Mouse (Mus musculus): Measurements from ENCODE around the gene Pitpnb. TPM values are rescaled to one million over a fixed set of nuclear protein-coding genes. Genes with fewer than 3 reads are reported as not detected.

Gene Pitpnb
- polyA plus RNA-seq, 1 experiment from 2014 or later: 104 TPM

DNA sequence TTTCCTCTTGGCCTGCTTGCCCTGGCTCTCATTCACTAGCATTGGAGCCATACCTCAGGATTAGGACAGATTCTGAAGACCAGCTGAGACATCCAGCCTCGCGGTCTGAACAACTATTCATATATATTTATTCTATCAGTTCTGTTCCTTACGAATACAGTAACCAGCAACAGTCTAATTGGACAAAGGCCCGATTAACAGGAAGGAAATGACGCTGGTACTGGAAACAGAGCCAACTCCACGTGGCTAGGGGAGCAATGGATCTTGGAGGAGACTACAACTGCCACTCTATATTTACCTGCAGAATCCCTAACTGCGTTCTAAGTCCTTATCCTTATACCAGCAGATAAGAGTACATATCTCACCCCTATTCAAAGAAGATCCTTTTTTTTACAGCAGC, 3.1 kb upstream of the Pitpnb start:
- Histone ChIP-seq H3K9me3 (ENCODE audit: control insufficient read depth, low read length) (no peaks in the 10 kb centered on the region), H3K36me3 (ENCODE audit: control insufficient read depth, insufficient read depth, low read length) (no peaks in the 10 kb centered on the region)
- DNase-seq: no peak

GRCm38 (mm10) chr5:111329782-111330416, 664 bp upstream of the Pitpnb start:
- 22% methylated on average over 10 of the region's 10 CpGs for WGBS
- Histone ChIP-seq H3K27me3 (ENCODE audit: control insufficient read depth, insufficient read depth, low read length) (no peaks in the 10 kb centered on the region), H3K27ac (replicated peaks; ENCODE audit: low read depth, low read length) (peak overlapping the region; percentile 89), H3K4me1 (ENCODE audit: control insufficient read depth, insufficient read depth, low read length) (peaks cover 12% of the 10 kb centered on the region), H3K9ac (replicated peaks; ENCODE audit: low read length) (peak overlapping the region; percentile 95), H3K9me3 (ENCODE audit: control insufficient read depth, low read length) (no peaks in the 10 kb centered on the region), H3K4me2 (ENCODE audit: low read length) (peak overlapping the region; percentile 70), H3K4me3 (replicated peaks; ENCODE audit: low read depth, low read length) (peak overlapping the region; percentile 89), H3K36me3 (ENCODE audit: control insufficient read depth, insufficient read depth, low read length) (0 out of 2 replicates have a peak, but pooled peaks cover 11% of the 10 kb centered on the region)
- peak; percentile 43; the same call in 1 of the 2 replicates for ATAC-seq (ENCODE audit: low FRiP score, low TSS enrichment)
- no peak for DNase-seq

More for the DNA sequence above, 3.1 kb upstream of the Pitpnb start:
- no peak for ATAC-seq (ENCODE audit: low FRiP score, low TSS enrichment)
- Histone ChIP-seq H3K27ac (replicated peaks; ENCODE audit: low read depth, low read length) (no peak overlapping the region), H3K27me3 (ENCODE audit: control insufficient read depth, insufficient read depth, low read length) (no peaks in the 10 kb centered on the region), H3K4me3 (replicated peaks; ENCODE audit: low read depth, low read length) (no peak overlapping the region), H3K9ac (replicated peaks; ENCODE audit: low read length) (no peak overlapping the region), H3K4me2 (ENCODE audit: low read length) (no peak overlapping the region), H3K4me1 (ENCODE audit: control insufficient read depth, insufficient read depth, low read length) (peaks cover 12% of the 10 kb centered on the region)
- 90% methylated on average over 7 of the region's 7 CpGs for WGBS

DNA sequence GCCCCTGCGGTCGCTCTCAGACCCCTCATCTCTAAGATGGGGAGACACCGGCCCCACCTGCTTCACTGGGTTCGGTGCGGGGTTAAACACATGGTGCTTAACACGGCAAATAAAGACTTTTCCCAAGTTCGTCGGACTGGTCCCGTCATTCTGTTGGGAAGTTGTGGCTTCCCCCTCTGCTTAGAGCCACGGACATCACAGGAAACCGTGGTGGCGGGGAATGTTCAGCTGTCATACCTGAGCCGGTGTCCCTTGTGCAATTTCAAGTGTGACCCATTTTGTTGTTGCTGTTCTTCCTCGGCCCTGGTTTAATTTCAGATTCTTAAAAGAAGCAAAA, 504 bp downstream of the Pitpnb start:
- H3K4me1 ChIP-seq (ENCODE audit: control insufficient read depth, insufficient read depth, low read length): peaks cover 12% of the 10 kb centered on the region

DNA sequence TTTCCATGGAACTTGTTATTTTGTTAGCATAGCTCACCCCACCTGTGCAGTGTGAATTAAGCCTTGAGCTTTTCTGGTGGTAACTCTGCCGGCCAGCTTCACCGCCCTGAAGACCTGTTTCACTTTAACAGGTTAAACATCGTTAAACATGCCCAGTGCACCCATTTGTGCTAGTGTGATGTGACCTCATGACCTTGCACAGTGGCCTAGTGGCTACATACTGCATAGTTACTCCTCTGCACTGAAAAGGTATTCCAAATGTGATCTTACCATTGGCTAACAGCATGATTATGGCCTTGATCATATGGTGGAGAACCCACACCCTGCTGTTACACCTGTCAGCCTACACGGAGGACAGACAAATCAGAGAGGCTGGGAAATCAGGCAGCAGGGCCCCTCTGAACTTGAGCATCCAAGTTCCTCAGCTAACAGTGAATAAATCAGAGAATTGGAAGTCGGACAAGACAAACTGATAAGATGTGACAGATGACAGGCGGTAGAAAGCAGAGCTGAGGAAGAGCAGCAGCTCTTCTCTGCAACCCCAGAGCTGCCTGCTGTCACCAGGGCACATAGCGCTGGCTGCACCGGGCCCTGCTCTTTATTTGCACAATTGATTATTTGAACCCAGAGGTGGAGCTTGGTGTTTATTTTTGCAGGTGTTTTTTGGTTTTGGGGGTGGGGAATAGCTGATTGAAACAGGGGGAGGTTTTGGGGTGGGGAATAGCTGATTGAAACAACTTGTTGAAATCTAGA, 5.6 kb downstream of the Pitpnb start:
- no peaks in the 10 kb centered on the region for H3K27me3 ChIP-seq (ENCODE audit: control insufficient read depth, insufficient read depth, low read length)
- no peaks in the 10 kb centered on the region for H3K9me3 ChIP-seq (ENCODE audit: control insufficient read depth, low read length)
- no peak for ATAC-seq (ENCODE audit: low FRiP score, low TSS enrichment)
- no peak overlapping the region for H3K9ac ChIP-seq (replicated peaks; ENCODE audit: low read length)
- H3K4me1 ChIP-seq (ENCODE audit: control insufficient read depth, insufficient read depth, low read length): peaks cover 7% of the 10 kb centered on the region
- H3K27ac ChIP-seq (replicated peaks; ENCODE audit: low read depth, low read length): no peak overlapping the region
- no peak for DNase-seq
- H3K36me3 ChIP-seq (ENCODE audit: control insufficient read depth, insufficient read depth, low read length): peaks cover 47% of the 10 kb centered on the region
- H3K4me2 ChIP-seq (ENCODE audit: low read length): no peak overlapping the region
- H3K4me3 ChIP-seq (replicated peaks; ENCODE audit: low read depth, low read length): no peak overlapping the region
- WGBS: 90% methylated on average over 8 of the region's 8 CpGs

More for the DNA sequence above, 504 bp downstream of the Pitpnb start:
- Histone ChIP-seq H3K27ac (replicated peaks; ENCODE audit: low read depth, low read length) (peak overlapping the region; percentile 89), H3K36me3 (ENCODE audit: control insufficient read depth, insufficient read depth, low read length) (peaks cover 18% of the 10 kb centered on the region; the same call in 1 of the 2 replicates), H3K4me2 (ENCODE audit: low read length) (peak overlapping the region; percentile 81), H3K9ac (replicated peaks; ENCODE audit: low read length) (peak overlapping the region; percentile 95), H3K9me3 (ENCODE audit: control insufficient read depth, low read length) (no peaks in the 10 kb centered on the region), H3K27me3 (ENCODE audit: control insufficient read depth, insufficient read depth, low read length) (no peaks in the 10 kb centered on the region), H3K4me3 (replicated peaks; ENCODE audit: low read depth, low read length) (peak overlapping the region; percentile 89)
- DNase-seq (no peak), ATAC-seq (ENCODE audit: low FRiP score, low TSS enrichment) (no peak)
- WGBS: 0% methylated on average over 14 of the region's 14 CpGs

- Histone ChIP-seq H3K9me3 (ENCODE audit: control insufficient read depth, low read length) (no peaks in the 10 kb centered on the region), H3K27me3 (ENCODE audit: control insufficient read depth, insufficient read depth, low read length) (no peaks in the 10 kb centered on the region), H3K4me2 (ENCODE audit: low read length) (no peak overlapping the region), H3K36me3 (ENCODE audit: control insufficient read depth, insufficient read depth, low read length) (peaks cover 67% of the 10 kb centered on the region), H3K27ac (replicated peaks; ENCODE audit: low read depth, low read length) (no peak overlapping the region), H3K4me1 (ENCODE audit: control insufficient read depth, insufficient read depth, low read length) (no peaks in the 10 kb centered on the region), H3K9ac (replicated peaks; ENCODE audit: low read length) (no peak overlapping the region), H3K4me3 (replicated peaks; ENCODE audit: low read depth, low read length) (no peak overlapping the region)
- ATAC-seq (ENCODE audit: low FRiP score, low TSS enrichment): no peak
- DNase-seq: peak; percentile 83
- WGBS: 53% methylated on average over 5 of the region's 5 CpGs
Observed at GRCm38 (mm10) chr5:111341609-111342008, 11.0 kb downstream of the Pitpnb start.

DNA sequence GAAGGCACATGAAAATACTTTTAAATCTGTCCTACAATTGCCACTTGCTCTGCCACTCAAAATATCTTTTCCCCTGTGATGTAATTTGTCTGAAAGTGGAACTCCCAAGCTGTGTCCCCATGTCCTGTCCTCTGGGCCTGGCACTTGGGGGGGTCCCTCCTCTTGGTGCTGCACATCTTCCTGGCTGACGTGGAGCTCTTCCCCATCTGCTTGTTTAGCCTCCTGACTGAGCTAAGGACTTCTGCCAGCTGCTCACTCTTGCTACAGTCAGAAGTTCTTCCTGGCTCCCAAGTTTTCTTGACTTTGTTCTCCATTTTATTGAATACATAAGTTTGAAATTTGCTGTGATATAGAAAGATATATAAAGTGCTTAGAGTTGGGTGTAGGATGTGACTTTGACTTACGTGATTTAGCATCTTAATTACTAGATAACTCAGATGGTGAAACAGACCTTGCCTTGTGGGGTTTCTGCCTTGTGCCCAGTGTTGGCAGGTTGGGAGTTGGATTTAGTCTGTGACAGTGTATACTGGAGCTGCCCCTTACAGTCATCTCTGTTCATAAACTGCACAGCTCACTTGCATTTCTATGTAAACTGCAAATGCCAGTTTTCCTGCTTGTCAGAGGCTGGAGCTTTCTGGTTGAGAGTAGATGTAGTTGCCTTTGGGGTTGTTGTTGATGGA, 14.3 kb downstream of the Pitpnb start:
- Histone ChIP-seq H3K36me3 (ENCODE audit: control insufficient read depth, insufficient read depth, low read length) (peaks cover 80% of the 10 kb centered on the region), H3K9me3 (ENCODE audit: control insufficient read depth, low read length) (no peaks in the 10 kb centered on the region), H3K27ac (replicated peaks; ENCODE audit: low read depth, low read length) (no peak overlapping the region), H3K4me1 (ENCODE audit: control insufficient read depth, insufficient read depth, low read length) (no peaks in the 10 kb centered on the region), H3K9ac (replicated peaks; ENCODE audit: low read length) (no peak overlapping the region), H3K4me2 (ENCODE audit: low read length) (no peak overlapping the region), H3K4me3 (replicated peaks; ENCODE audit: low read depth, low read length) (no peak overlapping the region), H3K27me3 (ENCODE audit: control insufficient read depth, insufficient read depth, low read length) (no peaks in the 10 kb centered on the region)
- 87% methylated on average over 2 of the region's 2 CpGs for WGBS
- ATAC-seq (ENCODE audit: low FRiP score, low TSS enrichment): no peak
- no peak for DNase-seq

DNA sequence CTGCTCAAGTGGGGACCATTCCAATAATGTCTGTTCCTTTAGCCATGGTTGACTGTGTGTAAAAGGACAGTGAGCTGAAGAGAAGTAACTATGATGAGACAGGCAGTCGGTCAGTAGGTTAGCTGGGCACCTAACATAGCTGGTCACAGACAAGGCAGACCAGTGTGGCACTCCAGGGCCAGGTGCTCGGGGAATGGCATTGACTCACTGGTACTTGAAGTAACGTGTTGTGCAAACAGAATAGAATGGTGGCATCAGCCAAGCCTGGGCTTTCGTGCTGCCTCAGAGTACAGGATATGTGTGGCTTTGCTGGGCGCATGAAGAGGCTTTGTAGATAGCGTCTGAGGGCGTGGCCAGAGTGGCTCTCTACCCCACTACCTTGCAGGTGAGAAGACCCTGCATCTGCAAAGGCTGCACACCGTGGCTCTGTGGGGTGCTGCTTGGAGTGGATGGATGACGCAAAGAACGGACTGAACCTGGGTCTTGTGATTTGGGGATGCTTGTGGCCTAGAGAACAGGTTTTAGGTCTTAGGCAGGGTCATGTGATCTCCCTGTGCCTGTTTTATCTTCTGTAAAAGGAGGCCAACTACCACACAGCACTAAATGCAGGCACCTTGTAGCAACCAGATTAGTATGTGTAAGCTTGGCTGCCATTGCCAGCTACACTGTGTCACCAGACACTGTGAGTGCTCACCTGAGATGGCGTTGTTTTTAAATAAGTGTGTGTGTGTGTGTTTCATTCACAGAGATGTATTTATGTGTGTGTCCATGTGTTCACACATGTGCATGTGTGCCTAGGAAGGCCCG, 26.5 kb downstream of the Pitpnb start:
- Histone ChIP-seq H3K4me3 (replicated peaks; ENCODE audit: low read depth, low read length) (no peak overlapping the region), H3K9ac (replicated peaks; ENCODE audit: low read length) (no peak overlapping the region), H3K4me1 (ENCODE audit: control insufficient read depth, insufficient read depth, low read length) (no peaks in the 10 kb centered on the region), H3K4me2 (ENCODE audit: low read length) (no peak overlapping the region), H3K27me3 (ENCODE audit: control insufficient read depth, insufficient read depth, low read length) (no peaks in the 10 kb centered on the region), H3K27ac (replicated peaks; ENCODE audit: low read depth, low read length) (no peak overlapping the region), H3K9me3 (ENCODE audit: control insufficient read depth, low read length) (no peaks in the 10 kb centered on the region), H3K36me3 (ENCODE audit: control insufficient read depth, insufficient read depth, low read length) (peaks cover 55% of the 10 kb centered on the region)
- no peak for DNase-seq
- WGBS: 95% methylated on average over 12 of the region's 12 CpGs
- ATAC-seq (ENCODE audit: low FRiP score, low TSS enrichment): no peak

- no peaks in the 10 kb centered on the region for H3K9me3 ChIP-seq (ENCODE audit: control insufficient read depth, low read length)
- ATAC-seq (ENCODE audit: low FRiP score, low TSS enrichment): no peak
- H3K4me1 ChIP-seq (ENCODE audit: control insufficient read depth, insufficient read depth, low read length): no peaks in the 10 kb centered on the region
- no peak overlapping the region for H3K27ac ChIP-seq (replicated peaks; ENCODE audit: low read depth, low read length)
- no peak overlapping the region for H3K4me2 ChIP-seq (ENCODE audit: low read length)
- H3K9ac ChIP-seq (replicated peaks; ENCODE audit: low read length): no peak overlapping the region
- peaks cover 62% of the 10 kb centered on the region for H3K36me3 ChIP-seq (ENCODE audit: control insufficient read depth, insufficient read depth, low read length)
- no peak overlapping the region for H3K4me3 ChIP-seq (replicated peaks; ENCODE audit: low read depth, low read length)
- no peaks in the 10 kb centered on the region for H3K27me3 ChIP-seq (ENCODE audit: control insufficient read depth, insufficient read depth, low read length)
- DNase-seq: peak; percentile 60
- 82% methylated on average over 5 of the region's 5 CpGs for WGBS
Observed at GRCm38 (mm10) chr5:111360546-111360945, 30.0 kb downstream of the Pitpnb start.
